Mouse (Mus musculus) liver, embryonic 15.5 days (tissue): ENCODE results near the gene Hoxc4. TPM values are rescaled to one million over a fixed set of nuclear protein-coding genes. Genes with fewer than 3 reads are reported as not detected.

Experiments
- ATAC-seq: fragments of 200-750 bp; cut with Nextera tagmentation; 2 replicates; pipeline ENCODE4 v1.8.0; 2017; ENCODE audit warnings: moderate number of reproducible peaks, mild to moderate bottlenecking, moderate library complexity; ENCODE audit not compliant: insufficient read depth
- H3K27ac ChIP-seq: fragments of 300-500 bp; sonication (generic); replicated peaks from 2 replicates; pipeline ENCODE4 v1.5.1; 2015; ENCODE audit warnings: mild to moderate bottlenecking, inconsistent platforms
- H3K27me3 ChIP-seq: fragments of 300-500 bp; sonication (generic); 2 replicates; pipeline ENCODE4 v1.6.1; 2015; ENCODE audit warnings: mild to moderate bottlenecking, inconsistent platforms
- H3K36me3 ChIP-seq: fragments of 300-500 bp; sonication (generic); replicated peaks from 2 replicates; pipeline ENCODE4 v1.6.1; 2015; ENCODE audit warnings: moderate library complexity, mild to moderate bottlenecking, inconsistent platforms
- H3K4me1 ChIP-seq: fragments of 300-500 bp; sonication (generic); replicated peaks from 2 replicates; pipeline ENCODE4 v1.6.1; 2015; ENCODE audit warnings: inconsistent platforms
- H3K4me2 ChIP-seq: fragments of 300-500 bp; sonication (generic); 2 replicates; pipeline ENCODE4 v1.6.1; 2015; ENCODE audit warnings: moderate library complexity, mild to moderate bottlenecking, inconsistent platforms
- H3K4me3 ChIP-seq: fragments of 300-500 bp; sonication (generic); replicated peaks from 2 replicates; pipeline ENCODE4 v1.5.1; 2015; ENCODE audit warnings: mild to moderate bottlenecking, inconsistent platforms
- H3K9ac ChIP-seq: fragments of 300-500 bp; sonication (generic); 2 replicates; pipeline ENCODE4 v1.6.1; 2015; ENCODE audit warnings: moderate library complexity, mild to moderate bottlenecking, inconsistent platforms
- H3K9me3 ChIP-seq: fragments of 300-500 bp; sonication (generic); replicated peaks from 2 replicates; pipeline ENCODE4 v1.6.1; 2016; ENCODE audit warnings: inconsistent platforms
- WGBS: fragments of 180-500 bp; shearing (Covaris S2); methylation state at CpG from one replicate; pipeline ENCODE4 v1.1.7; 2015; ENCODE audit warnings: mixed read lengths; ENCODE audit not compliant: insufficient replicate concordance; 5-methylcytosine and 5-hydroxymethylcytosine counted together
- polyA plus RNA-seq: library from polyadenylated mRNA; unstranded; fragments of >200 nt; fragmentation: Nextera tagmentation; extraction: Ambion mirVana; gene quantifications from 2 replicates; pipeline ENCODE4 v1.2.1, GENCODE M21; 2015

Hoxc4 gene
- polyA plus RNA-seq, 1 experiment from 2014 or later = 0.26 TPM

GRCm38 (mm10) chr15:103042209-103042608, 23.5 kb downstream of the Hoxc4 start:
- WGBS = 4% methylated on average over 1 of the region's 1 CpGs
- H3K27me3 ChIP-seq = peaks cover 96% of the 10 kb centered on the region
- H3K27ac ChIP-seq = no peak overlapping the region
- no peak for ATAC-seq
- no peaks in the 10 kb centered on the region for H3K4me1 ChIP-seq
- no peak overlapping the region for H3K4me2 ChIP-seq
- H3K4me3 ChIP-seq = no peak overlapping the region
- no peaks in the 10 kb centered on the region for H3K9me3 ChIP-seq
- no peaks in the 10 kb centered on the region for H3K36me3 ChIP-seq
- no peak overlapping the region for H3K9ac ChIP-seq

DNA sequence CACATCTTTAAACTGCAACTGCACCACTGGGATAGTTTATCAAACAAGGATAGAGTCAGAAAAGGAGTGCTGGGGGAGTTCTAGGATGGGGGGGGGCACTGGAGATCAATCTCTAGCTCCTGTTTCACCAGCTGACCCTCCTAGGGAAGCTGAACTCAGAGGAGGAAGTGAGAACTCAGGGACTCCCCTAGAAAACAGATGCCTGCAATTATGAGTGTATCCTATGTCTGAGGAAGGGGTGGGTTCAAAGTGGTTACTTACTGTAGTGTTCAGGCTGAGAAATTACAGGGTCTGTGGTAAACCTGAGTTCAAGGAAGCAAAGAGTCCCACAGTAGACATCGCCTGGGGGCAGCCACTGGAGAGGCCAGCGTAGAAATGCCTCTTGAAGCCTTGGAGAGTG, 32.9 kb downstream of the Hoxc4 start:
- no peaks in the 10 kb centered on the region for H3K36me3 ChIP-seq
- WGBS = 47% methylated on average over 2 of the region's 2 CpGs
- H3K9me3 ChIP-seq = no peaks in the 10 kb centered on the region
- ATAC-seq = no peak
- H3K27ac ChIP-seq = no peak overlapping the region
- H3K9ac ChIP-seq = no peak overlapping the region
- H3K4me3 ChIP-seq = no peak overlapping the region
- no peak overlapping the region for H3K4me2 ChIP-seq
- H3K27me3 ChIP-seq = peaks cover 85% of the 10 kb centered on the region
- no peaks in the 10 kb centered on the region for H3K4me1 ChIP-seq

DNA sequence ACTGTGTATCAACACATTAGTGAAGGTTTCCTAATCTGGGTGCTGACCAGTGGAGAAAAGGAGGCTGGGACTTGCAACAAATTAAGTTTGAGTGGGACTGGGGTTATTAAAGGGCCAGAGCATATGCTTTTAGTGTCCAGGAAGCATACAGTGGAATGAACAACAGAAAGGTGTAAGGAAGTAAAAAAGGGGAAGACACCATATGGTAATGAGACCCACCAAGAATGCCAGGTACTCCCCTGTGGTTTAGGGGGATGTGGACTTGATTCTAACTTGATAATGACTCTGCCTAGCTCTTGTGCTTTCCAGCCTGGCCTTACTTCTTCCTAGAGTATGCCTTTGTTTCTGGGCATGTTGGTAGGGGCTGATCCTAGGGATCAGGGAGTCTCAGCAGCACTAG, 34.5 kb downstream of the Hoxc4 start:
- Histone ChIP-seq H3K4me2 (no peak overlapping the region), H3K9ac (no peak overlapping the region), H3K27ac (no peak overlapping the region), H3K27me3 (peaks cover 85% of the 10 kb centered on the region), H3K9me3 (no peaks in the 10 kb centered on the region), H3K4me1 (no peaks in the 10 kb centered on the region), H3K36me3 (no peaks in the 10 kb centered on the region), H3K4me3 (no peak overlapping the region)
- no peak for ATAC-seq

DNA sequence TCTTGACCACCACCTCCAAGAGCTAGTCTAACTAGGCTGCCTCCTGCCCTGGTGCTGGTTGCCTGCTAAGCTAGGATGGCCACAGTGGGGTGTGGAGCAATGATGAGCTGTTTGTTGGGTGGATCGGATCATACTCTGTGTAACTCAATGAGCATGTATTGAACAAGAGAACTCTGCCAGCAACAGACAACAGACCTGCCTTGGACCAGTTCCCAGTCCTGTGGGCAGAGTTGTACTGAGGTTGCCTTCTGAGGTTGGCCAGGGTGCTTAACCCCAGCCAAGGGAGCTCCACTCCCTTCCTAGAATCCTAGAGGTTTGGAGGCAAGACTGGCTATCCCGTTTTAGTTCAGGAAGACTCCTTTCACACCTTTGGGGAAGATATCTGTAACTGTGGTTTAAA, 37.7 kb downstream of the Hoxc4 start:
- Histone ChIP-seq H3K9me3 (no peaks in the 10 kb centered on the region), H3K4me2 (no peak overlapping the region), H3K9ac (no peak overlapping the region), H3K4me1 (no peaks in the 10 kb centered on the region), H3K27me3 (peaks cover 85% of the 10 kb centered on the region), H3K4me3 (no peak overlapping the region), H3K36me3 (no peaks in the 10 kb centered on the region), H3K27ac (no peak overlapping the region)
- WGBS = 36% methylated on average over 2 of the region's 2 CpGs
- ATAC-seq = no peak

DNA sequence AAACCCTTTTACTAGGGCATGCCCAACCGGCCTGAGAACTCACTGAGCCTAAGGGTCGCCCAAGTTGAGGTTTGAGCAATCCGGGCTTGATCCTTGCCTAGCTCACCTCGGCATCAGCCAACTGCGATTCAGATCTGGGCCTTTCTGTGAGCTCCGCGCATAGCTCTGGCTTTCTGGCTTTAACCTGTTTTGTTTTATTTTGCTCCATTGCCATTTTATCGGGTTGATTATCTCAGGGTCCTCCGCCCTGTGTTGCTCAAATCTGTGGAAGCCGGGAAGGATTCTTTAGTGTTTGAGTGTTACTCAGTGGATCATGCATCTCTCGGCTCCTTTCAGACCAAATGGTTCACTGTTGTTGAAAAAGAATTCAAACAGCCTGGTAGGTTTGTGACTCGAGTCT, 40.0 kb downstream of the Hoxc4 start:
- no peak overlapping the region for H3K4me3 ChIP-seq
- no peak for ATAC-seq
- H3K9ac ChIP-seq = no peak overlapping the region
- no peaks in the 10 kb centered on the region for H3K9me3 ChIP-seq
- no peaks in the 10 kb centered on the region for H3K4me1 ChIP-seq
- no peaks in the 10 kb centered on the region for H3K36me3 ChIP-seq
- no peak overlapping the region for H3K4me2 ChIP-seq
- H3K27ac ChIP-seq = no peak overlapping the region
- peaks cover 92% of the 10 kb centered on the region for H3K27me3 ChIP-seq
- WGBS = 10% methylated on average over 12 of the region's 12 CpGs

GRCm38 (mm10) chr15:103059393-103059992, 40.8 kb downstream of the Hoxc4 start:
- H3K9me3 ChIP-seq = no peaks in the 10 kb centered on the region
- H3K4me1 ChIP-seq = no peaks in the 10 kb centered on the region
- no peak overlapping the region for H3K27ac ChIP-seq
- H3K36me3 ChIP-seq = no peaks in the 10 kb centered on the region
- H3K27me3 ChIP-seq = peaks cover 94% of the 10 kb centered on the region
- no peak overlapping the region for H3K9ac ChIP-seq
- H3K4me2 ChIP-seq = no peak overlapping the region
- H3K4me3 ChIP-seq = no peak overlapping the region
- 4% methylated on average over 21 of the region's 21 CpGs for WGBS
- no peak for ATAC-seq

GRCm38 (mm10) chr15:103060021-103060340, 41.2 kb downstream of the Hoxc4 start:
- Histone ChIP-seq H3K9me3 (no peaks in the 10 kb centered on the region), H3K4me1 (no peaks in the 10 kb centered on the region), H3K4me2 (no peak overlapping the region; the same call in 1 of the 2 replicates), H3K36me3 (no peaks in the 10 kb centered on the region), H3K27ac (no peak overlapping the region), H3K9ac (no peak overlapping the region), H3K27me3 (peaks cover 96% of the 10 kb centered on the region), H3K4me3 (no peak overlapping the region)
- ATAC-seq = no peak
- WGBS = 11% methylated on average over 11 of the region's 11 CpGs

GRCm38 (mm10) chr15:103060341-103061130, 41.8 kb downstream of the Hoxc4 start:
- Histone ChIP-seq H3K4me3 (no peak overlapping the region), H3K4me2 (peak overlapping the region; percentile 23), H3K27ac (no peak overlapping the region), H3K36me3 (no peaks in the 10 kb centered on the region), H3K27me3 (peaks cover 96% of the 10 kb centered on the region), H3K9me3 (no peaks in the 10 kb centered on the region), H3K9ac (no peak overlapping the region), H3K4me1 (no peaks in the 10 kb centered on the region)
- WGBS = 3% methylated on average over 36 of the region's 36 CpGs
- ATAC-seq = no peak

- 2% methylated on average over 30 of the region's 30 CpGs for WGBS
- H3K4me3 ChIP-seq = no peak overlapping the region
- H3K9ac ChIP-seq = no peak overlapping the region
- no peaks in the 10 kb centered on the region for H3K9me3 ChIP-seq
- H3K27ac ChIP-seq = no peak overlapping the region
- ATAC-seq = no peak
- H3K27me3 ChIP-seq = peaks cover 97% of the 10 kb centered on the region
- no peaks in the 10 kb centered on the region for H3K36me3 ChIP-seq
- H3K4me2 ChIP-seq = no peak overlapping the region
- no peaks in the 10 kb centered on the region for H3K4me1 ChIP-seq
Observed at GRCm38 (mm10) chr15:103061131-103061825, 42.5 kb downstream of the Hoxc4 start.

- H3K9ac ChIP-seq = no peak overlapping the region
- no peak for ATAC-seq
- H3K4me2 ChIP-seq = no peak overlapping the region
- H3K27me3 ChIP-seq = peaks cover 96% of the 10 kb centered on the region
- H3K27ac ChIP-seq = no peak overlapping the region
- no peaks in the 10 kb centered on the region for H3K4me1 ChIP-seq
- H3K9me3 ChIP-seq = no peaks in the 10 kb centered on the region
- H3K4me3 ChIP-seq = no peak overlapping the region
- 7% methylated on average over 2 of the region's 2 CpGs for WGBS
- no peaks in the 10 kb centered on the region for H3K36me3 ChIP-seq
Observed at GRCm38 (mm10) chr15:103061988-103062387, 43.3 kb downstream of the Hoxc4 start.

DNA sequence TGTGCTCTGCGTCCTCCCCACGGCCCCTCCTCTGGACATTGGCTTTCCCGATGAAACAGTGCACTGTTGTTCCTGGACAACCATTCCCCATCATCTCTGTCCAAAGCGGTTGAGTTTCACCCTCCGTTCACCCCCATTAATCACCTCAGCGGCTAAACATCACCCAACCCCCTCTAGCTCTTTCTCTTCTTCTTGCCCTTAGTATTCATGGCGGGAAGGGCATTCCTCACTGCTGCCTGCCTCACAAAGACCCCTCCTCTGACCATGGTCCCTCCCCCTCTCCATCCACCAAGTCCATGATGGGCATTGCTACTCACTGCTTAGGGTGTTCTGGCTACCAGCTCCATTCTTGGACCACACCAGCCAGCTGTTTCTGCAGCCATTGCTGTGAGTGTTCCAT, 46.9 kb downstream of the Hoxc4 start:
- WGBS = 38% methylated on average over 7 of the region's 7 CpGs
- H3K9ac ChIP-seq = no peak overlapping the region
- H3K27me3 ChIP-seq = peaks cover 99% of the 10 kb centered on the region
- no peak for ATAC-seq
- no peaks in the 10 kb centered on the region; the same call in 1 of the 2 replicates for H3K4me1 ChIP-seq
- no peak overlapping the region for H3K27ac ChIP-seq
- no peaks in the 10 kb centered on the region for H3K9me3 ChIP-seq
- no peak overlapping the region for H3K4me3 ChIP-seq
- H3K4me2 ChIP-seq = no peak overlapping the region
- no peaks in the 10 kb centered on the region for H3K36me3 ChIP-seq
